Mouse (Mus musculus) MEL (cell line): ENCODE results near the gene Ndufb3. TPM values are rescaled to one million over a fixed set of nuclear protein-coding genes. Genes with fewer than 3 reads are reported as not detected.

Experiments used
- DNase-seq: peaks from one replicate; pipeline ENCODE4 v3.0.0; 2011; ENCODE audit warnings: low read depth, low spot score
- H3K27ac ChIP-seq: 2 replicates; pipeline ENCODE4 v1.5.1; 2012; ENCODE audit warnings: low read depth, mild to moderate bottlenecking, control low read depth, low read length, moderate library complexity; ENCODE audit not compliant: control insufficient read depth
- H3K27me3 ChIP-seq, 2 experiments: fragments of 150-350 bp in 1 of 2; sonication (generic) in 1 of 2; 2 replicates each; pipeline ENCODE4 v1.6.1; 2012; ENCODE audit warnings: low read length in 2 of 2, mild to moderate bottlenecking in 2 of 2, improper control_type of control experiment in 1 of 2, moderate library complexity in 1 of 2; ENCODE audit not compliant: insufficient read depth in 2 of 2, control insufficient read depth in 1 of 2
- H3K36me3 ChIP-seq, 2 experiments: 2 replicates each; pipeline ENCODE4 v1.6.1; 2012 to 2014; ENCODE audit warnings: low read length in 2 of 2, improper control_type of control experiment in 1 of 2, inconsistent platforms in 1 of 2, mild to moderate bottlenecking in 1 of 2; ENCODE audit not compliant: insufficient read depth in 2 of 2, control insufficient read depth in 1 of 2
- H3K4me1 ChIP-seq, 2 experiments: fragments of 150-350 bp in 1 of 2; sonication (generic) in 1 of 2; 2 replicates each; pipeline ENCODE4 v1.6.1; 2012; ENCODE audit warnings: low read length in 2 of 2, improper control_type of control experiment in 1 of 2, mild to moderate bottlenecking in 1 of 2; ENCODE audit not compliant: insufficient read depth in 2 of 2, control insufficient read depth in 1 of 2
- H3K4me3 ChIP-seq, 2 experiments: fragments of 150-350 bp in 1 of 2; sonication (generic) in 1 of 2; 2 replicates each; pipeline ENCODE4 v1.5.1; 2012; ENCODE audit warnings: low read depth in 2 of 2, low read length in 2 of 2, mild to moderate bottlenecking in 2 of 2, moderate library complexity in 2 of 2, control low read depth in 1 of 2, improper control_type of control experiment in 1 of 2; ENCODE audit not compliant: control insufficient read depth in 1 of 2, insufficient read depth in 1 of 2
- H3K79me2 ChIP-seq: 2 replicates; pipeline ENCODE4 v1.6.1; 2012; ENCODE audit warnings: mild to moderate bottlenecking, low read length, moderate library complexity; ENCODE audit not compliant: control insufficient read depth, poor library complexity, insufficient read depth
- H3K9ac ChIP-seq: 2 replicates; pipeline ENCODE4 v1.6.1; 2012; ENCODE audit warnings: low read depth, mild to moderate bottlenecking, control low read depth, low read length, moderate library complexity; ENCODE audit not compliant: control insufficient read depth, poor library complexity, severe bottlenecking
- H3K9me3 ChIP-seq: fragments of 150-350 bp; sonication (generic); replicated peaks from 2 replicates; pipeline ENCODE4 v1.6.1; 2012; ENCODE audit warnings: mild to moderate bottlenecking, low read length, improper control_type of control experiment, moderate library complexity; ENCODE audit not compliant: insufficient read depth
- CHD1 ChIP-seq: IDR thresholded peaks from 2 replicates; pipeline ENCODE4 v1.6.1; 2012; ENCODE audit warnings: low read depth, mild to moderate bottlenecking, inconsistent platforms, low read length, improper control_type of control experiment
- CHD2 ChIP-seq: IDR thresholded peaks from 2 replicates; pipeline ENCODE4 v1.6.1; 2011; ENCODE audit warnings: low read length, improper control_type of control experiment
- E2F4 ChIP-seq: IDR thresholded peaks from 2 replicates; pipeline ENCODE4 v1.6.1; 2011; ENCODE audit warnings: low read depth, low read length, improper control_type of control experiment, borderline replicate concordance
- EP300 ChIP-seq, 2 experiments: IDR thresholded peaks; 2 replicates each; pipeline ENCODE4 v1.6.1; 2011; ENCODE audit warnings: improper control_type of control experiment in 2 of 2, low read length in 2 of 2, low read depth in 1 of 2, mild to moderate bottlenecking in 1 of 2
- ETS1 ChIP-seq: IDR thresholded peaks from 2 replicates; pipeline ENCODE4 v1.6.1; 2012; ENCODE audit warnings: low read depth, mild to moderate bottlenecking, inconsistent platforms, low read length, improper control_type of control experiment, moderate library complexity
- GABPA ChIP-seq: IDR thresholded peaks from 2 replicates; pipeline ENCODE4 v1.6.1; 2012; ENCODE audit warnings: low read depth, mild to moderate bottlenecking, inconsistent platforms, low read length, improper control_type of control experiment, moderate library complexity
- GATA1 ChIP-seq: IDR thresholded peaks from 2 replicates; pipeline ENCODE4 v1.6.1; 2011; ENCODE audit warnings: low read depth, low read length, improper control_type of control experiment
- JUND ChIP-seq: IDR thresholded peaks from 2 replicates; pipeline ENCODE4 v1.6.1; 2011; ENCODE audit warnings: low read depth, mild to moderate bottlenecking, improper control_type of control experiment, low read length
- KAT2A ChIP-seq: conservative IDR thresholded peaks from 2 replicates; pipeline ENCODE4 v1.6.1; 2012; ENCODE audit warnings: low read depth, low read length, improper control_type of control experiment, inconsistent platforms
- MAFK ChIP-seq: IDR thresholded peaks from 2 replicates; pipeline ENCODE4 v1.6.1; 2011; ENCODE audit warnings: low read depth, mild to moderate bottlenecking, low read length, improper control_type of control experiment, borderline replicate concordance
- MAZ ChIP-seq: IDR thresholded peaks from 2 replicates; pipeline ENCODE4 v1.6.1; 2012; ENCODE audit warnings: low read depth, mild to moderate bottlenecking, inconsistent platforms, low read length, improper control_type of control experiment
- MXI1 ChIP-seq: IDR thresholded peaks from 2 replicates; pipeline ENCODE4 v1.6.1; 2011; ENCODE audit warnings: mild to moderate bottlenecking, low read depth, low read length, improper control_type of control experiment
- NELFE ChIP-seq: IDR thresholded peaks from 2 replicates; pipeline ENCODE4 v1.6.1; 2011; ENCODE audit warnings: low read depth, low read length, improper control_type of control experiment
- NRF1 ChIP-seq: IDR thresholded peaks from 2 replicates; pipeline ENCODE4 v1.6.1; 2014; ENCODE audit warnings: low read depth, mild to moderate bottlenecking, inconsistent platforms, low read length, improper control_type of control experiment, moderate library complexity; ENCODE audit not compliant: poor library complexity, insufficient read depth, severe bottlenecking
- POLR2AphosphoS2 ChIP-seq: IDR thresholded peaks from 2 replicates; pipeline ENCODE4 v1.6.1; 2011; ENCODE audit warnings: low read length, improper control_type of control experiment
- POLR2AphosphoS5 ChIP-seq: IDR thresholded peaks from 2 replicates; pipeline ENCODE4 v1.6.1; 2012; ENCODE audit warnings: low read depth, borderline replicate concordance, mild to moderate bottlenecking, inconsistent platforms, low read length, moderate library complexity, mixed read lengths
- RAD21 ChIP-seq: IDR thresholded peaks from 2 replicates; pipeline ENCODE4 v1.6.1; 2011; ENCODE audit warnings: mild to moderate bottlenecking, low read depth, low read length, improper control_type of control experiment
- RCOR1 ChIP-seq: IDR thresholded peaks from 2 replicates; pipeline ENCODE4 v1.6.1; 2012; ENCODE audit warnings: low read depth, mild to moderate bottlenecking, inconsistent platforms, low read length, improper control_type of control experiment
- SMC3 ChIP-seq: IDR thresholded peaks from 2 replicates; pipeline ENCODE4 v1.6.1; 2011; ENCODE audit warnings: low read depth, low read length, improper control_type of control experiment
- TBP ChIP-seq: IDR thresholded peaks from 2 replicates; pipeline ENCODE4 v1.8.0; 2011; ENCODE audit warnings: low read depth, low read length, improper control_type of control experiment
- TCF12 ChIP-seq: IDR thresholded peaks from 2 replicates; pipeline ENCODE4 v1.6.1; 2014; ENCODE audit warnings: low read depth, mild to moderate bottlenecking, inconsistent platforms, low read length, improper control_type of control experiment, moderate library complexity
- UBTF ChIP-seq: IDR thresholded peaks from 2 replicates; pipeline ENCODE4 v1.6.1; 2012; ENCODE audit warnings: low read depth, mild to moderate bottlenecking, inconsistent platforms, low read length, improper control_type of control experiment, moderate library complexity, borderline replicate concordance; ENCODE audit not compliant: insufficient read depth
- USF1 ChIP-seq: IDR thresholded peaks from 2 replicates; pipeline ENCODE4 v1.6.1; 2014; ENCODE audit warnings: low read depth, mild to moderate bottlenecking, inconsistent platforms, low read length, improper control_type of control experiment, moderate library complexity
- ZMIZ1 ChIP-seq: IDR thresholded peaks from 2 replicates; pipeline ENCODE4 v1.6.1; 2012; ENCODE audit warnings: low read depth, mild to moderate bottlenecking, inconsistent platforms, low read length, improper control_type of control experiment, moderate library complexity
- ZNF384 ChIP-seq: IDR thresholded peaks from 2 replicates; pipeline ENCODE4 v1.6.1; 2012; ENCODE audit warnings: low read depth, mild to moderate bottlenecking, inconsistent platforms, low read length, improper control_type of control experiment
- polyA plus RNA-seq, 2 experiments: library from polyadenylated mRNA; stranded (reverse) in 1 of 2; unstranded in 1 of 2; fragments of >175 nt in 1 of 2; fragments of >200 nt in 1 of 2; gene quantifications; 2 replicates each; pipeline versions ENCODE4 v1.2.1 to v1.2.4; 2012; ENCODE audit warnings: low replicate concordance in 2 of 2, low read depth in 1 of 2; ENCODE audit not compliant: insufficient read length in 2 of 2, insufficient read depth in 1 of 2, missing spikeins in 1 of 2
- total RNA-seq: library from RNA; depleted of rRNA; stranded (reverse); fragments of 300-350 nt; gene quantifications from 2 replicates; pipeline ENCODE4 v1.2.3, GENCODE M21; 2012

Ndufb3 gene
- total and polyA plus RNA-seq, 3 experiments, result 98.3 to 172 TPM; not detected in 1

GRCm38 (mm10) chr1:58579179-58579578 is 7.0 kb upstream of the Ndufb3 start (continued):
- no peak for TF ChIP-seq UBTF
- no peak for TF ChIP-seq TBP
- TF ChIP-seq POLR2AphosphoS5, result no peak
- TF ChIP-seq RAD21, result peak; percentile 50
- TF ChIP-seq CHD1, result no peak
- no peak for TF ChIP-seq ZNF384
- no peak for TF ChIP-seq GABPA
- 0 out of 2 replicates have a peak, but pooled peaks have one; percentile 31 for TF ChIP-seq USF1
- no peak for TF ChIP-seq RCOR1
- TF ChIP-seq MAFK, result no peak
- TF ChIP-seq JUND, result no peak
- no peak for TF ChIP-seq MAZ
- no peak for TF ChIP-seq NELFE
- no peak for TF ChIP-seq CHD2
- TF ChIP-seq KAT2A, result no peak
- no peak for TF ChIP-seq MXI1
- no peak for TF ChIP-seq GATA1
- TF ChIP-seq ZMIZ1, result no peak
- no peak for TF ChIP-seq ETS1
- TF ChIP-seq SMC3, result peak; percentile 56
- no peak for TF ChIP-seq POLR2AphosphoS2
- no peak for TF ChIP-seq E2F4
- no peak for TF ChIP-seq NRF1
- TF ChIP-seq EP300 (IDR thresholded peaks at IDR 0.05; ENCODE audit: low read depth in 1 of 2, low read length in 2 of 2), result no peak
- no peak for TF ChIP-seq TCF12

GRCm38 (mm10) chr1:58582611-58583010 is 3.6 kb upstream of the Ndufb3 start:
- Histone ChIP-seq H3K9me3 (no peaks in the 10 kb centered on the region), H3K4me3 (no peak overlapping the region), H3K79me2 (peaks cover 23% of the 10 kb centered on the region), H3K4me1 (peaks cover 7 to 8% of the 10 kb centered on the region in 2 experiments), H3K27me3 (no peaks in the 10 kb centered on the region), H3K36me3 (peaks cover 0 to 13% of the 10 kb centered on the region in 2 experiments; a peak in 2 of 4 replicates), H3K27ac (no peak overlapping the region), H3K9ac (no peak overlapping the region)
- DNase-seq, result no peak
- no peak for TF ChIP-seq CHD2
- no peak for TF ChIP-seq UBTF
- TF ChIP-seq RCOR1, result no peak
